Comparison of ENCODE assay signal across 8 mouse cellular contexts in the genomic region with DNA sequence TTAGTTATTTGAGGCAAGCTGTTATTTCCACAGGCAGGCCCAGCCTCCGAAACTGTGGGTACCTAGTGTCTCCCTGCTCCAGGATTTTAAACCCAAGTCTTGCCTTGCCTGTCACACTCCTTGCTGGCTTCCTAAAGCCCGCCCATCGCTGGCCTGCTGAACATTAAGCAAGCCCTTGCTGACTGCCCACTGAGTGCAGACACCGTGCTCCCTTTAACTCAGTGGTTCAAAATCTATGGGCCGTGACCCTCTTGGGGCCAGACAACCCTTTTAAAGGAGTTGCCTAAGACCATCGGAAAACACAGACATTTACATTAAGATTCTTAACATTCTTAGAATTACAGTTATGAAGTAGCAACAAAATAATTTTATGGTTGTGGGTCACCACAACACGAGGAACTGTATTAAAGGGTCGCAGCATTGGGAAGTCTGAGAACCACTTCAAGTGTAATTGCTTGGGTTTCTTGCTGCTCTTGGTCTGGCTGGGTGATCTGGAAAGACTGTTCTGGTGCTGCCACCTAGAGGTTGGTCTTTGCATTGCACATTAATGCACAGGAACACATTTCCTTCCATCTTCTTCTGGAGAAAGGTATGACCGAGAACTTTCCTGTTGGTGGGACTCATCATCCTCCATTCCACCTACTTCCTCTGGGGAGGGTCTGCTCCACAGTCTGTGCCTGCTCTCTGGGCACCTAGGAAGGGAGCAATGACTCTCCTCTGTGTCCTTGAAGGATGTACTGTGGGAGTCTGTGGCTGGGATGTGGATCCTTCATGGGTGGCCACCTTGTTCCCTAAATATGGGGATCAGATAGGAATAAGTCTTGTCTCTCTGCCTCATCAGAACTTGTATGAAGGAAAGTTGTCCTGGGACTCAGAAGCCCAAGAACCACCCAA. TPM values are rescaled to one million over a fixed set of nuclear protein-coding genes. Genes with fewer than 3 reads are reported as not detected.
A peak's percentile ranks its signal among the peaks of the same experiment; 100 is the strongest.
DNase-seq lines count a peak whose midpoint lies in the region; ATAC-seq lines count a peak whose summit lies in the region.

No protein-coding gene starts in this region.

- intact Hi-C loops in left cerebral cortex, postnatal 25 days (cut with DNase I) = loop anchor here (2.0 to 5.0 kb wide), 4 partner anchors 44 to 304 kb away; a partner anchor contains a TSS

- no peak overlapping the region for H3K4me2 ChIP-seq in liver, embryonic 12.5 days
- H3K4me2 ChIP-seq in intestine, embryonic 16.5 days (ENCODE audit: low read depth, low read length) = no peak overlapping the region

- H3K27ac ChIP-seq in liver, embryonic 12.5 days = no peak overlapping the region
- H3K27ac ChIP-seq in intestine, embryonic 16.5 days (ENCODE audit: low read length) = no peak overlapping the region

- H3K27me3 ChIP-seq in liver, embryonic 12.5 days (replicated peaks) = no peaks in the 10 kb centered on the region
- H3K27me3 ChIP-seq in intestine, embryonic 16.5 days (replicated peaks; ENCODE audit: control insufficient read depth, insufficient read depth, low read length) = no peaks in the 10 kb centered on the region

- 46% methylated on average over 9 of the region's 9 CpGs for WGBS in liver, embryonic 12.5 days (ENCODE audit: insufficient replicate concordance)
- 47% methylated on average over 9 of the region's 9 CpGs for WGBS in intestine, embryonic 16.5 days

- no peak for ATAC-seq in liver, embryonic 12.5 days
- peak; percentile 50; the same call in 1 of the 2 replicates for ATAC-seq in intestine, embryonic 16.5 days

- H3K9ac ChIP-seq in liver, embryonic 12.5 days = no peak overlapping the region
- no peak overlapping the region for H3K9ac ChIP-seq in intestine, embryonic 16.5 days (ENCODE audit: low read depth, low read length)

- DNase-seq in liver = peak; percentile 79
- peak; percentile 79 to 88 for DNase-seq in cerebellum, postnatal 25 days
- peak; percentile 85 for DNase-seq in gastrocnemius, adult 18-20 months (ENCODE audit: low spot score)
- peak; percentile 80 to 83 for DNase-seq in left cerebral cortex, postnatal 25 days (ENCODE audit: low spot score in 2 of 2)
- DNase-seq in monocyte, adult 2 months (ENCODE audit: low read depth in 1 of 2, low spot score in 2 of 2) = peak; percentile 33 to 53
- DNase-seq in spleen, postnatal 36 days (ENCODE audit: low spot score in 2 of 2) = peak; percentile 68 to 76

- H3K4me3 ChIP-seq in liver, embryonic 12.5 days = no peak overlapping the region
- H3K4me3 ChIP-seq in intestine, embryonic 16.5 days (ENCODE audit: low read length) = no peak overlapping the region

- no peaks in the 10 kb centered on the region for H3K36me3 ChIP-seq in liver, embryonic 12.5 days
- H3K36me3 ChIP-seq in intestine, embryonic 16.5 days (ENCODE audit: control insufficient read depth, insufficient read depth, low read length) = no peaks in the 10 kb centered on the region

- no peaks in the 10 kb centered on the region for H3K4me1 ChIP-seq in liver, embryonic 12.5 days
- no peaks in the 10 kb centered on the region for H3K4me1 ChIP-seq in intestine, embryonic 16.5 days (ENCODE audit: control insufficient read depth, insufficient read depth, low read length)

- no peaks in the 10 kb centered on the region for H3K9me3 ChIP-seq in liver, embryonic 12.5 days (replicated peaks)
- H3K9me3 ChIP-seq in intestine, embryonic 16.5 days (ENCODE audit: control insufficient read depth, low read length) = no peaks in the 10 kb centered on the region

RNA-seq across cellular contexts. Expression of a gene that starts 31.0 kb away (rescaled TPM):
- 119 and 126 TPM in 2 replicates for polyA plus RNA-seq in liver, embryonic 12.5 days (2016; fragmentation: Nextera tagmentation; extraction: Ambion mirVana)
- total RNA-seq in gastrocnemius, adult 18-20 months (2021) = 10 to 100 TPM; 76.2 to 80.2 TPM
- 136 and 144 TPM in 2 replicates for polyA plus RNA-seq in intestine, embryonic 16.5 days (2015; fragmentation: Nextera tagmentation; extraction: Ambion mirVana)
- total RNA-seq in left cerebral cortex, postnatal 25 days (2021) = 10 to 100 TPM; 71.6 to 77.3 TPM

RNA-seq across cellular contexts. Expression of a gene that starts 31.4 kb away (rescaled TPM):
- polyA plus RNA-seq in liver, embryonic 12.5 days (2016; fragmentation: Nextera tagmentation; extraction: Ambion mirVana) = 46.6 and 50.5 TPM in 2 replicates
- 10 to 100 TPM; 43.6 to 61.5 TPM for total RNA-seq in gastrocnemius, adult 18-20 months (2021)
- 55.5 and 63.0 TPM in 2 replicates for polyA plus RNA-seq in intestine, embryonic 16.5 days (2015; fragmentation: Nextera tagmentation; extraction: Ambion mirVana)
- total RNA-seq in left cerebral cortex, postnatal 25 days (2021) = 10 to 100 TPM; 17.4 to 20.0 TPM
